Mouse (Mus musculus) lung, postnatal 0 days (tissue): Measurements from ENCODE around the gene Mindy1. TPM values are rescaled to one million over a fixed set of nuclear protein-coding genes. Genes with fewer than 3 reads are reported as not detected.

Experiments used
- ATAC-seq: fragments of 200-750 bp; cut with Nextera tagmentation; 2 replicates; pipeline ENCODE4 v1.8.0; 2017; ENCODE audit warnings: moderate library complexity
- DNase-seq: peaks from one replicate; pipeline ENCODE4 v3.0.0-alpha.2; 2016; ENCODE audit warnings: low spot score
- H3K27ac ChIP-seq: fragments of 300-500 bp; sonication (generic); 2 replicates; pipeline ENCODE4 v1.5.1; 2014; ENCODE audit warnings: antibody characterized with exemption, mild to moderate bottlenecking, low read length, mixed read lengths
- H3K27me3 ChIP-seq: fragments of 300-500 bp; sonication (generic); replicated peaks from 2 replicates; pipeline ENCODE4 v1.6.1; 2014; ENCODE audit warnings: low read length, mixed read lengths; ENCODE audit not compliant: insufficient read depth
- H3K36me3 ChIP-seq: fragments of 300-500 bp; sonication (generic); 2 replicates; pipeline ENCODE4 v1.6.1; 2014; ENCODE audit warnings: low read length, mixed read lengths; ENCODE audit not compliant: insufficient read depth
- H3K4me1 ChIP-seq: fragments of 300-500 bp; sonication (generic); 2 replicates; pipeline ENCODE4 v1.6.1; 2014; ENCODE audit warnings: antibody characterized with exemption, low read depth, low read length, mixed read lengths; ENCODE audit not compliant: insufficient read depth
- H3K4me2 ChIP-seq: fragments of 300-500 bp; sonication (generic); replicated peaks from 2 replicates; pipeline ENCODE4 v1.6.1; 2014; ENCODE audit warnings: low read depth, mild to moderate bottlenecking, low read length, moderate library complexity, mixed read lengths
- H3K4me3 ChIP-seq: fragments of 300-500 bp; sonication (generic); 2 replicates; pipeline ENCODE4 v1.5.1; 2014; ENCODE audit warnings: low read depth, low read length
- H3K9ac ChIP-seq: fragments of 300-500 bp; sonication (generic); replicated peaks from 2 replicates; pipeline ENCODE4 v1.6.1; 2014; ENCODE audit warnings: low read depth, mild to moderate bottlenecking
- H3K9me3 ChIP-seq: fragments of 300-500 bp; sonication (generic); 2 replicates; pipeline ENCODE4 v1.6.1; 2016; ENCODE audit warnings: low read length, mixed read lengths
- CTCF ChIP-seq: IDR thresholded peaks from 2 replicates; pipeline ENCODE4 v1.5.1; 2016; ENCODE audit warnings: antibody characterized with exemption, mild to moderate bottlenecking
- EP300 ChIP-seq: IDR thresholded peaks from 2 replicates; pipeline ENCODE4 v1.6.1; 2016; ENCODE audit warnings: antibody characterized with exemption, mild to moderate bottlenecking, control low read depth
- WGBS: fragments of 180-500 bp; shearing (Covaris S2); extraction: QIAGEN DNeasy Blood & Tissue Kit; methylation state at CpG from one replicate; pipeline ENCODE4 v1.1.7; 2014; 5-methylcytosine and 5-hydroxymethylcytosine counted together
- polyA plus RNA-seq: library from polyadenylated mRNA; unstranded; fragments of >200 nt; fragmentation: Nextera tagmentation; extraction: Ambion mirVana; gene quantifications from 2 replicates; pipeline ENCODE4 v1.2.1, GENCODE M21; 2015

The Mindy1 gene
- polyA plus RNA-seq, 1 experiment from 2014 or later: 68.0 TPM

GRCm38 (mm10) chr3:95314075-95314474 is 32.9 kb downstream of the Mindy1 start:
- Histone ChIP-seq H3K4me3 (no peak overlapping the region), H3K27ac (no peak overlapping the region), H3K27me3 (no peaks in the 10 kb centered on the region), H3K4me2 (no peak overlapping the region), H3K36me3 (no peaks in the 10 kb centered on the region), H3K9me3 (no peaks in the 10 kb centered on the region), H3K9ac (no peak overlapping the region; the same call in 1 of the 2 replicates), H3K4me1 (peaks cover 16% of the 10 kb centered on the region; the same call in 1 of the 2 replicates)
- ATAC-seq (no peak), DNase-seq (no peak)
- TF ChIP-seq EP300 (no peak), CTCF (no peak)
- 73% methylated on average over 6 of the region's 6 CpGs for WGBS

GRCm38 (mm10) chr3:95314486-95315093 is 33.4 kb downstream of the Mindy1 start, which contains the start of gene Cers2:
Gene Cers2 (plus strand): TSS chr3:95314791.
- H3K27me3 ChIP-seq: no peaks in the 10 kb centered on the region
- H3K9me3 ChIP-seq: no peaks in the 10 kb centered on the region
- ATAC-seq (no peak), DNase-seq (no peak)
- TF ChIP-seq CTCF (no peak), EP300 (no peak)
- H3K9ac ChIP-seq: peak within 1 kb of the TSS; percentile 98
- WGBS: 6% methylated on average over 27 of the region's 27 CpGs
- H3K4me1 ChIP-seq: peaks cover 16% of the 10 kb centered on the region; the same call in 1 of the 2 replicates
- peak within 1 kb of the TSS; percentile 95 for H3K4me3 ChIP-seq
- peak within 1 kb of the TSS; percentile 72 for H3K4me2 ChIP-seq
- no peaks in the 10 kb centered on the region for H3K36me3 ChIP-seq
- H3K27ac ChIP-seq: peak within 1 kb of the TSS; percentile 97

- Histone ChIP-seq H3K4me2 (peak overlapping the region; percentile 72), H3K36me3 (no peaks in the 10 kb centered on the region), H3K27me3 (no peaks in the 10 kb centered on the region), H3K9me3 (no peaks in the 10 kb centered on the region), H3K9ac (peak overlapping the region; percentile 98), H3K27ac (peak overlapping the region; percentile 97), H3K4me1 (peaks cover 16% of the 10 kb centered on the region; the same call in 1 of the 2 replicates), H3K4me3 (peak overlapping the region; percentile 95)
- peak; percentile 72 for TF ChIP-seq CTCF
- TF ChIP-seq EP300: no peak
- peak; percentile 89 for ATAC-seq
- peak; percentile 97 for DNase-seq
- 2% methylated on average over 54 of the region's 71 CpGs for WGBS
Observed at GRCm38 (mm10) chr3:95315094-95315843, 34.1 kb downstream of the Mindy1 start.

GRCm38 (mm10) chr3:95315844-95316550 is 34.9 kb downstream of the Mindy1 start:
- H3K4me1 ChIP-seq: peaks cover 16% of the 10 kb centered on the region; the same call in 1 of the 2 replicates
- no peak for ATAC-seq
- H3K27me3 ChIP-seq: no peaks in the 10 kb centered on the region
- 6% methylated on average over 9 of the region's 9 CpGs for WGBS
- H3K4me2 ChIP-seq: peak overlapping the region; percentile 72
- peaks cover 6% of the 10 kb centered on the region; the same call in 1 of the 2 replicates for H3K36me3 ChIP-seq
- H3K9ac ChIP-seq: peak overlapping the region; percentile 98
- H3K4me3 ChIP-seq: peak overlapping the region; percentile 95
- H3K9me3 ChIP-seq: no peaks in the 10 kb centered on the region
- peak overlapping the region; percentile 97 for H3K27ac ChIP-seq
- TF ChIP-seq EP300: no peak
- no peak for TF ChIP-seq CTCF
- no peak for DNase-seq

GRCm38 (mm10) chr3:95317414-95318080 is 36.4 kb downstream of the Mindy1 start:
- H3K9me3 ChIP-seq: no peaks in the 10 kb centered on the region
- peak overlapping the region; percentile 40 for H3K4me2 ChIP-seq
- peaks cover 22% of the 10 kb centered on the region for H3K36me3 ChIP-seq
- TF ChIP-seq CTCF: peak; percentile 83
- peak; percentile 53 for TF ChIP-seq EP300
- no peak overlapping the region; the same call in 1 of the 2 replicates for H3K9ac ChIP-seq
- DNase-seq (peak; percentile 94), ATAC-seq (peak; percentile 72)
- H3K27me3 ChIP-seq: no peaks in the 10 kb centered on the region
- H3K27ac ChIP-seq: peak overlapping the region; percentile 93
- peaks cover 16% of the 10 kb centered on the region; the same call in 1 of the 2 replicates for H3K4me1 ChIP-seq
- H3K4me3 ChIP-seq: peak overlapping the region; percentile 12; the same call in 1 of the 2 replicates
- WGBS: 14% methylated on average over 12 of the region's 12 CpGs
